Mouse (Mus musculus) neutrophil, adult 5-6 weeks (primary cell): ENCODE measurements around the gene Alox8. TPM values are rescaled to one million over a fixed set of nuclear protein-coding genes. Genes with fewer than 3 reads are reported as not detected.

ENCODE experiments used
- ATAC-seq: fragments of 151-379, 151-347 bp; 2 replicates; pipeline ENCODE4 v1.8.0; 2017; ENCODE audit warnings: mild to moderate bottlenecking, moderate TSS enrichment; ENCODE audit not compliant: insufficient number of reproducible peaks, poor library complexity, low FRiP score, severe bottlenecking; ENCODE audit errors: extremely low read depth
- total RNA-seq: library from RNA; stranded (forward); fragments of 200-1000 nt; gene quantifications from 2 replicates; pipeline ENCODE4 v1.2.3, GENCODE M21; 2017

The Alox8 gene
- not detected in 2 replicates for total RNA-seq

DNA sequence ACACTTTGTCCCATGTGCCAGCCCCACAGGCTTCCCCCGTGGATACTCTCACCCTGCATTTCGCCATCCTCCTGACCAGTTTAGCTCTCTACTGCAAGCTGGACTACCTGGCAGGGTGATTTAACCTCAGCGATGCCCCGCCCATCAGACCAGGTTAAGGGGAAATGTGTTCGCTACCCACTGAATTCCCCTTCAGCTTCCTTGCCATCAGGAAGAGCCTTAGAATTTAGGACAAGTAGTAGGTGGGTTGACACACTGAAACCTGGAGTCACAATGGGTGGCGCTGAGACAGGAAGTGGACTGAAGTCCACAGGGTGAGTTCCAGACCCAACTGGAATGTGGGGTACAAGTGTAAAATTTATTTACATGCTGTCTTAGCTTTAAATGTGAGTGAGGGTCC, at the start of gene Alox8:
Gene Alox8, minus strand, starts transcription at position 101 of the 400 bp plus-strand sequence.
- no peak for ATAC-seq

DNA sequence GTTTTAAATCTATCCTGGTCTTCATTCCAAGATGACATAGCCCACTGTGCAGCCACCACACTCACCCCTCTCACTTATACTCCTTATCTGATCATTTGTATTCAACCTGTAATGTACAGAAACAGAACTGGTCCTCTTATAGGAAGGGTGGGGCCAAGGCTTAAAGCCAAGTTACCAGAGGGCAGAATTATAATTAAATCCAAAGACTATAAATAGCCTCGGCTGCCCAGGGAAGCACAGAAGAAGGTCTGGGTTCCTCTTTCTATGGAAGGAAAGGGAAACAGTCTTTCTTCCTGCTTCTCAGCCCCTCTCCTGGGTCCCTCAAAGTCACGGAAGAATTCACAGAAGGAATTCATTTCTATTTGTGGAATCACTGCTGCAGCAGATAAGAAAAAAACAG, 48.0 kb upstream of the Alox8 start:
- no peak for ATAC-seq

- ATAC-seq: no peak
Measured at GRCm38 (mm10) chr11:69244911-69245310, 47.3 kb upstream of the Alox8 start.

- no peak for ATAC-seq
Measured at GRCm38 (mm10) chr11:69236926-69237260, 39.2 kb upstream of the Alox8 start, which contains the start of gene Gucy2e. Gene Gucy2e, minus strand, starts transcription at chr11:69237036.

DNA sequence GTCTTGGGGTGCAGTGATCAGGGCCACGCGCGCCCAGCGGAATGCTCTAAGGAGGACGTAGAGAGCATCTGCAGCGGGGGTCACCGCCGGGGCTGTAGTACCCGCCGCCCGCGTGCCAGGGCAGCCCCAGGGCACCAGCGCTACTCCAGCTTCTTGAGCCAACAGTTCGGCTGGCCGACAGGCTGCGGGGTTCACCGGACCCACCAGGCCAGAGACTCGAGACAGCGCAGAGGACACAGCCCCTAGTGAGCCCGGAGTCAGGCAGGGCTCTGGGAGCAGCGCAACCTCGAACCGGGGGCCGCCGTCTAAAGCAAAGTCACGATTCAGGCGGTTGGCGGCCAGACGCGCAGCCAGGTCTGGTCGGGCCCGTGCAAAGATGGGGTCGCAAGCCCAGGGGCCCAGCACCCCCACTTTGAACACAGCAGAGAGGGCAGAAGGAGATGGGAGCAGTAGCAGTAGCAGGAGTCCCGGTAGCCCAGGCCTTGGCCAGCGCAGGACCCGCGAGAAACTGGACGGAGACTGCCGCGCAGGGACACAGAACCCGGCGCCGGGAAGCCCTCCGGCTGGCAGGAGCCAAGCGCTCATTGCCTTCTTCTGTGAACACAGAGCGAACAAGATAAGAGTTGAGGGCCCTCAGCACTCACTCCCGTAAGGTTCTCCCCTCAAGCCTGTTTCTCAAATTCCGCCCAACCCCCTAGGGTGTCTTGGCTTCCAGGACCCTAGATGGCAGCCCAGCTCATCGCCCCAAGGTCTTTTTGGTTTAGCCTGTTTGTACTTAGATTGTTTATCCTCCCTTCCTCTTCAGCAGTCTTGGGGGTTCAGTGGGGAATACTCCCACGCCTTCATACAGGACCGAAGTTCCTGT, 38.6 kb upstream of the Alox8 start:
- no peak for ATAC-seq

- peak; percentile 63 for ATAC-seq
Measured at GRCm38 (mm10) chr11:69235285-69236060, 37.8 kb upstream of the Alox8 start.

DNA sequence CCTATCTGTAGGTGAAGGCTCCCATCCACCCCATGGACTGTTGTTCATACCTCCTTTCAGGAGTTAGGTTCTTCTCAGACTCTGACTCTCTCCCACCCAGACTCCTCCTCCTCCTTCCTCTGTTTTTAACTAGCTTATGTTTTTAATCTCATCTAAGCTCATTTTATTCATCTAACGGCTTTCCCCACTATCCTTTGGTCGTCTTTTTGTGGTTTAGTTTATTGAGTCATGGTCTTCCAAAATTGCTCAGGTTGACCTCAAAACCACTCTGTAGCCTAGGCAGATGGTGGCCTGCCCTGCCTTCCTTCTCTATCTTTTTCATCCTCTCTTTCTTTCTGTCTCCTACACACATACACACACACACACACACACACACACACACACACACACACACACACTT, 35.5 kb upstream of the Alox8 start:
- no peak for ATAC-seq

- ATAC-seq: no peak
Measured at GRCm38 (mm10) chr11:69230420-69230819, 32.8 kb upstream of the Alox8 start.

DNA sequence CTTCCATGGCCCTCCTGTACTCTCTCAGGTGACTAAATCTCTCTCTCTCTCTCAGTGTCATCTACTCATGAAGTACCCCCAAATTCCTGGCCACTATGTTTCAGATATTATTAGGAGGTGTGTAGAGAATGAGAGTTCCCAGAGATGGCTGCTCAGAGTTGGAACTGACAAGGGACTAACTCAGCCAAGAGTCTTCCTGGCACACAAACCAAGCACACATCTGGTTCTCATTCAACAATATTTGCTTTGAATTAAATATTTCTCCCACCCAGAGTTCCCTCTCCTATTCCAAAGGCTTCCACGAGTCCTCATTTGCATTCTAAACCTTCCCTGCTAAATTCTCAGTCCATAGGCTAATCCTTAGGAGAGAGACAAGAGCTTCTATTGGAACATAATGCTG, 28.1 kb upstream of the Alox8 start:
- no peak for ATAC-seq

DNA sequence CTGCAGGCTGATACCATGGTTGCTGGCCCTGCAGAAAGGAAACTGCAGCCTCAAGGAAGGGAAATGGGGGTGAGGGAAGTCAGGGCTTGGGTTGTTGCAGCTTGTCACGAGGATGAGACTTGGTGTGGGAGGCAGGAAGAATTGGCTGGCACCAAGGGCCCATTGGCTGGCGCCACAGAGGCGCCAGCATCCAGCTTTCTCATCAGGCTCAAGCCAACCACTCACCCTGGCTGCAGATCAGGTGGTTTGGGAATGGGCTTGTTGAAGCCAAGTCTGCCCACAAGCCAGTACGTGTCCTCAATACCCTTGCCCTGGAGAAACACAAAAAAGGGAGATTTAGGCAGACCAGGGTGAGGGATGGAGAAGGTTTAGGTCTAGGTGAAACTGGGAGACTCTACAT, 25.5 kb upstream of the Alox8 start:
- ATAC-seq: no peak

- ATAC-seq: no peak
Measured at GRCm38 (mm10) chr11:69221070-69221469, 23.4 kb upstream of the Alox8 start.

- ATAC-seq: no peak
Measured at GRCm38 (mm10) chr11:69218661-69219060, 21.0 kb upstream of the Alox8 start.

GRCm38 (mm10) chr11:69217411-69217810, 19.8 kb upstream of the Alox8 start:
- no peak for ATAC-seq

- no peak for ATAC-seq
Measured at GRCm38 (mm10) chr11:69211431-69211830, 13.8 kb upstream of the Alox8 start.

GRCm38 (mm10) chr11:69202469-69203230, 5.0 kb upstream of the Alox8 start:
- ATAC-seq: no peak

- ATAC-seq: no peak
Measured at GRCm38 (mm10) chr11:69200231-69200630, 2.6 kb upstream of the Alox8 start.

DNA sequence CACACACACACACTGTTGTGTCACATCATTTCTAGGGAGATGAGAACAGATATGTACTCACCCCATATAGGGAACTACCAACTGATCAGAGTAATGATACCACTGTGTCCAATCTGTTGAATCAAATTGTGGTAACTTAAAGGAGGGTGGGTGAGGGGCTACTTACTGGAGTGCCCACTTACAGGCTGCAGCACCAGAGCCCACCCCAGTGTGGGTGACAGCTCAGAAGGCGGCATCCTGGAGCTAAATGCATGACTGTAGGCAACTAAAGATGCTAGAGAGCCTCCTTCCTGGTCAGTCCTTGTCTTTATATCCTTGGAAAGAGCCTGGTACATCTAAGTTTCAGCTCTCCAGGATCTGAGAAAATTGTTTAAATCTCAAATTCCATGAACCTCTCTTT, 1.6 kb upstream of the Alox8 start:
- no peak for ATAC-seq

DNA sequence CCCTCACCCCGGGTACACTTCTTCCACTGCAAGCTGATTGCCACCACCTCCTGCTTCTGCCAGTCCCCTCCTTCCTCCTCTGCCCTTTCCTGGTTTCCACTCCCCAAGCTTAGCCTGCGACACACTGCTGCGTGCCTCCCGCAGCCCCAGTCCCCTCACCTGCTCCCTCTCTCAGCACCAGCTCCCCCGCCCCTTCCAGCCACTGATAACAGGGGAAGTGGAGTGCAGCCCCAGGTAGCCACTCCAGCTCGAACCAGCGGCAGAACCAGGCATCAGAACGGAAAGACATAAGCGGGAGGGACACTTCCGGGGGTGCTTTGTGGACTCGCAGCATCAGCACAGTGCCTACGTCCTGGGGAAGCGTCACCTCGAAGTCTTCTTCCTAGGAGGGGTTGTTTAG, 449 bp downstream of the Alox8 start:
- ATAC-seq: no peak

DNA sequence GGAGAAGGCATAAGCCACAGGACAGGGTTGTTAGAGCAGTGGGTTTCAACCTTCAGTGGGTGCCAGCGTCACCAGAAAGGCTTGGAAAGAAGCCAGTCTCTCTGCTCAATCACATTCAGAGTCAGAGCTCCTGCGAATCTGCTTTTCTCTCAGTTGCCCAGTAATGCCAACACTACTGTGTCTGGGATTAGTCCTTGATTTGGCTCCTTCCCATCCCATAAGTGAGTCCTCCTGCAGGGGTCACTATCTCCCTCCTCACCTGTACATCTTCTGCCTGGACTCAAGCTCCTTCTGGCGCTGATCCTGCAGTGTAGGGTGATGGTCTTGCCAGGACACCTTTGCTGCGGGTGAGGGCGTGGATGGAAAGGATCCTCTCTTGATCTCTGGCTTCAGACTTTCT, 877 bp downstream of the Alox8 start:
- ATAC-seq: no peak

DNA sequence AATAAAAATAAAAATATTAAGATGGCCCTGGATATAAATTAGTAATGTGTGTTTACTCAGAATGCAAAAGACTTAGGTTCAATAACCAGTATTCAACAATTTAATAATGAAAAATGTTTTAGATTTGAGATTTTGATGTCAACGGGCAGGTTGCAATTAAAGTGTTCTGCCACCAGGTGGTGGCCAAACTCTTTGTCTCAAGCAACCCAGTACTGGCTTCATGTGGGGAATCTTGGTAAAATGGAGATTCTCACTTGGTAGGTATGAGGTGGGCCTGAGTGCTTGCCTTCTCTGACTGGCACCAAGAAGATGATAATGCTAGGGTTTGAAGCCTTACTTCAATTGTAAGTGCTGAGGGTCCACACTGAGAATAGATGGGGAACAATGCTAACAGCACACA, 4.8 kb downstream of the Alox8 start:
- no peak for ATAC-seq
